Mouse (Mus musculus) intestine, postnatal 0 days (tissue): ENCODE measurements around the gene Frmd4a. TPM values are rescaled to one million over a fixed set of nuclear protein-coding genes. Genes with fewer than 3 reads are reported as not detected.
A peak's percentile ranks its signal among the peaks of the same experiment; 100 is the strongest.

Experiments
- ATAC-seq: fragments of 200-750 bp; cut with Nextera tagmentation; 2 replicates; pipeline ENCODE4 v1.8.0; 2017; ENCODE audit warnings: mild to moderate bottlenecking, moderate TSS enrichment, moderate library complexity
- H3K27ac ChIP-seq: fragments of 300-500 bp; sonication (generic); 2 replicates; pipeline ENCODE4 v1.5.1; 2014; ENCODE audit warnings: mild to moderate bottlenecking, low read depth, low read length, moderate library complexity
- H3K27me3 ChIP-seq: fragments of 300-500 bp; sonication (generic); replicated peaks from 2 replicates; pipeline ENCODE4 v1.6.1; 2014; ENCODE audit warnings: low read length, mixed read lengths; ENCODE audit not compliant: control insufficient read depth, insufficient read depth
- H3K36me3 ChIP-seq: fragments of 300-500 bp; sonication (generic); 2 replicates; pipeline ENCODE4 v1.6.1; 2014; ENCODE audit warnings: mild to moderate bottlenecking, moderate library complexity; ENCODE audit not compliant: control insufficient read depth, insufficient read depth
- H3K4me1 ChIP-seq: fragments of 300-500 bp; sonication (generic); replicated peaks from 2 replicates; pipeline ENCODE4 v1.6.1; 2014; ENCODE audit warnings: antibody characterized with exemption, low read length, mixed read lengths; ENCODE audit not compliant: control insufficient read depth, insufficient read depth
- H3K4me2 ChIP-seq: fragments of 300-500 bp; sonication (generic); replicated peaks from 2 replicates; pipeline ENCODE4 v1.6.1; 2014; ENCODE audit warnings: low read depth, mild to moderate bottlenecking, moderate library complexity
- H3K4me3 ChIP-seq: fragments of 300-500 bp; sonication (generic); 2 replicates; pipeline ENCODE4 v1.5.1; 2014; ENCODE audit warnings: low read depth, low read length
- H3K9ac ChIP-seq: fragments of 300-500 bp; sonication (generic); 2 replicates; pipeline ENCODE4 v1.6.1; 2014; ENCODE audit warnings: mild to moderate bottlenecking, low read depth, low read length
- H3K9me3 ChIP-seq: fragments of 300-500 bp; sonication (generic); 2 replicates; pipeline ENCODE4 v1.6.1; 2016; ENCODE audit warnings: mixed run types; ENCODE audit not compliant: control insufficient read depth
- CTCF ChIP-seq: sonication (generic); IDR thresholded peaks from 2 replicates; pipeline ENCODE4 v1.5.1; 2016; ENCODE audit warnings: low read depth, mild to moderate bottlenecking, control low read depth, antibody characterized with exemption, moderate library complexity
- WGBS: fragments of 180-500 bp; shearing (Covaris S2); extraction: QIAGEN DNeasy Blood & Tissue Kit; methylation state at CpG from one replicate; pipeline ENCODE4 v1.1.7; 2014; 5-methylcytosine and 5-hydroxymethylcytosine counted together
- polyA plus RNA-seq: library from polyadenylated mRNA; unstranded; fragments of >200 nt; fragmentation: Nextera tagmentation; extraction: Ambion mirVana; gene quantifications from 2 replicates; pipeline ENCODE4 v1.2.1, GENCODE M21; 2015

Gene Frmd4a
- polyA plus RNA-seq, 1 experiment from 2014 or later, result 4.5 TPM

DNA sequence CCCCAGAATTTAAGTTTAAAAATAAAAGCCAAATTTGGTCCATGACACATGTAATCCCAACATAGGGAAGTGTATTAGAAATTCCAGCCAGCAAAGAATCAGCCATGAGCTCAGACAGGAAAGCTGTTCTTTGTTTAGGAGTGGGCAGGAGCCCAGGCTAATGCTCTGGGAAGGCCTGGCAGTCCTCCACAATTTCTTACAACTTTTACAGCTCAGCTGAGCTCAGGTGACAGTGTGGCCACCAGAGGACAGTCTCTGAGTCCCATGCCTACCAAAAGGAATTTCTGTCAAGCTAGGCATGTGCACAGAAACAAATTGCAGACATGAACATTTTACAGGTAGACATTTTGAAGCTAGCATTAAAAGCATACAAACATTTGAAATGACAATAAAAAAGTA is 457.0 kb downstream of the Frmd4a start:
- no peaks in the 10 kb centered on the region for H3K4me1 ChIP-seq
- no peak overlapping the region for H3K4me2 ChIP-seq
- H3K27ac ChIP-seq, result no peak overlapping the region
- no peak overlapping the region for H3K4me3 ChIP-seq
- no peaks in the 10 kb centered on the region for H3K36me3 ChIP-seq
- H3K9me3 ChIP-seq, result no peaks in the 10 kb centered on the region
- no peak overlapping the region for H3K9ac ChIP-seq
- no peaks in the 10 kb centered on the region for H3K27me3 ChIP-seq
- ATAC-seq, result no peak
- peak; percentile 42 for TF ChIP-seq CTCF

DNA sequence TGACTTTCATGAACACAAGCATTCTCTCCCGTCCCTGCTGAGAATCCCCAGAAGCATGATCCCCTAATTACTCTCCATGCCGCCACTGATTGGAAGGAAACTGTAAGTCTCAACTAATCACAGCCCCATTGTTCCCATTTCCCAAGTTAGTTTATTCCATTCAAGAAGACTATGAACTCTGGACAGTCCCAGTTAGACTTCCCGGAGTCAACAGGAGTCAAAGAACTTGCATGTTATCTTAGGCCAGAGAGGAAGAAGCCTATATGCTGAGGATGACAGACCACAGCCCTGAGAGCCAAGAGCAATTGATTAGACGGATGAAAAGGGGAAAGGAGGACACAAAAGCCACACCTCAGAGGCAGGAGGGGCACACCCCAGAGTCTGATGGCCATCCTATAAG is 458.5 kb downstream of the Frmd4a start:
- Histone ChIP-seq H3K27ac (no peak overlapping the region), H3K9me3 (no peaks in the 10 kb centered on the region), H3K36me3 (no peaks in the 10 kb centered on the region), H3K27me3 (no peaks in the 10 kb centered on the region), H3K9ac (no peak overlapping the region), H3K4me3 (no peak overlapping the region), H3K4me2 (no peak overlapping the region), H3K4me1 (no peaks in the 10 kb centered on the region)
- no peak for ATAC-seq
- TF ChIP-seq CTCF, result no peak
- 60% methylated on average over 4 of the region's 4 CpGs for WGBS

DNA sequence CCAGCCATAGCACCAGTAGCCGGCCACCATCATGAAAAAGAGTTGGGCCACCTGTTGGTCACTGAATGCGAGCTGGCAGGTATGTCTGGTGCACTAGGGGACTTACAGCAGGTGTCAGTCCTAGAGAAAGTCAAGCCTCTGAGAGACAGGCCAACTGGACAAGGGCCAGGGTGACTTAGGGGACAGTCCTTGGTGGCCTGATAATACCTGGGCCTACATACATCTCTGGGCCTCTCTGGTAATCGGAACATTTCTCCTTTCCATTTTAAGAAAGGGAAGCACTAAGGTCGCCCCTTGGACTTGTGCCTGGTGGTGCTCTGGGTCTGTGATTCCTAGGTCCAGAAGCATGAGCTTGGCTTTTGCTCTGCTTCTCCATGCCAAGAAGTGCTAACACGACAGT is 459.1 kb downstream of the Frmd4a start:
- H3K27ac ChIP-seq, result no peak overlapping the region
- no peak overlapping the region for H3K4me3 ChIP-seq
- H3K27me3 ChIP-seq, result no peaks in the 10 kb centered on the region
- H3K4me1 ChIP-seq, result no peaks in the 10 kb centered on the region
- no peaks in the 10 kb centered on the region for H3K9me3 ChIP-seq
- no peak for ATAC-seq
- no peak overlapping the region for H3K9ac ChIP-seq
- no peaks in the 10 kb centered on the region for H3K36me3 ChIP-seq
- no peak overlapping the region for H3K4me2 ChIP-seq
- TF ChIP-seq CTCF, result no peak
- WGBS, result 84% methylated on average over 5 of the region's 5 CpGs

DNA sequence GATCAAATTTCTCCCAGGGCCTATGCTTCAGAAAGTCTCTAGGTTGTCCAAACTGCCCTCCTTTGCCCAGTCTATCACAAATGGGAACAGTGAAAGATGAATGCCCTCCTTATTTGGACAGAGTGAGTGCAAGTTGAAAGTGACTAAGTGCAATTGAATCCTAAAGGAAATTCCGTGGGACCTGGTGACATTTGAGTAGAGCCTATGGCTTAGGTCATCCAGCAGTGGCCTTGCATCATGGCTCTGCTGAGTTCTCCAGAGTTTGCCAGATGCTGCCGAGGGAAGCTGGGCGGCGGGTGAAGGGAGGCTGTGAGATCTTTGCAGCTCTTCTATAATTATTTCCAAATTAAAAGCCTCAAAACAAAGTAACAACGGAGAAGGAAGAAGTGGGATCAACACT is 459.8 kb downstream of the Frmd4a start:
- WGBS, result 73% methylated on average over 5 of the region's 5 CpGs
- no peak for ATAC-seq
- no peak for TF ChIP-seq CTCF
- H3K4me1 ChIP-seq, result no peaks in the 10 kb centered on the region
- H3K36me3 ChIP-seq, result no peaks in the 10 kb centered on the region
- H3K27me3 ChIP-seq, result no peaks in the 10 kb centered on the region
- H3K9me3 ChIP-seq, result no peaks in the 10 kb centered on the region
- no peak overlapping the region for H3K4me3 ChIP-seq
- H3K9ac ChIP-seq, result no peak overlapping the region
- H3K4me2 ChIP-seq, result no peak overlapping the region
- no peak overlapping the region for H3K27ac ChIP-seq

DNA sequence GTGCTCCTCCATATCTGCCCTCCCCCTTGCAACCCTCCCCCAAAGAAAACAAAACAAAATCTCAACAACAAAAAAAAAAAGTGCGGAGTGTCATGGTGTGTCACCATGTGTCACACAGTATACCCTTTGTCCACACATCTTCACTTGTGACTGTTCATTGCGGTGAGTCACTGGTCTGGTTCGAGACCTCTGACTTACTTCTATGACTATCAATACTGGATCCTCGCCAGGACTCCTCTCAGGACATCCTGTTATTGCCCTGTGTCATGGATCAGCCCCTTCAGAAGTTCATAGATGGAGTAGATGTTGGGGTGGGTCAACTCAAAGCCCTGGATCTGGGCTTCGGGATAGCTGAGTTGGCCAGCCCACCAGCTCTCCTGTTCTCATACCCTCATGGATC is 462.7 kb downstream of the Frmd4a start:
- Histone ChIP-seq H3K36me3 (no peaks in the 10 kb centered on the region), H3K9me3 (no peaks in the 10 kb centered on the region), H3K4me1 (no peaks in the 10 kb centered on the region), H3K27me3 (no peaks in the 10 kb centered on the region), H3K27ac (no peak overlapping the region), H3K4me3 (no peak overlapping the region), H3K4me2 (no peak overlapping the region), H3K9ac (no peak overlapping the region)
- 71% methylated on average over 5 of the region's 5 CpGs for WGBS
- no peak for TF ChIP-seq CTCF
- no peak for ATAC-seq

DNA sequence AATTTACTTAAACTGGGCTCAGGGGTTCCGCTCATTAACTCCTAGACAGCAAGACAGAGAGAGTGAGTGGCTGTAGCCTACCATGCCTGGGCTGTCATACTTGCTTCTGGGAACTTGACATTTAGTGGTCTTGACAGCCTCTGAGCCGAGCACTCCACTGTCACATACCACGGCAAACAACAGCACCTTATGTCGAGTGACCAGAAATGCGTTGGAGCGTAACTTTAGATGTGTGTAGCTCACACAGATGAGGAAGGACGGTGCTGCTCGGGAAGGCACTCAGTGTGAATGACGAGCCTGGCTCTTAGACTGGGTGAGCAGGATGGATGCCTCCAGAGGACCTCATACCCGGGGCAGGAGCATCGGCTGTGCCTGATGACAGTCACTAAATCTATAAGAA is 463.6 kb downstream of the Frmd4a start:
- no peaks in the 10 kb centered on the region for H3K27me3 ChIP-seq
- no peaks in the 10 kb centered on the region for H3K36me3 ChIP-seq
- H3K9me3 ChIP-seq, result no peaks in the 10 kb centered on the region
- ATAC-seq, result no peak
- WGBS, result 86% methylated on average over 11 of the region's 11 CpGs
- no peaks in the 10 kb centered on the region for H3K4me1 ChIP-seq
- TF ChIP-seq CTCF, result no peak
- no peak overlapping the region for H3K9ac ChIP-seq
- no peak overlapping the region for H3K27ac ChIP-seq
- H3K4me3 ChIP-seq, result no peak overlapping the region
- H3K4me2 ChIP-seq, result no peak overlapping the region

DNA sequence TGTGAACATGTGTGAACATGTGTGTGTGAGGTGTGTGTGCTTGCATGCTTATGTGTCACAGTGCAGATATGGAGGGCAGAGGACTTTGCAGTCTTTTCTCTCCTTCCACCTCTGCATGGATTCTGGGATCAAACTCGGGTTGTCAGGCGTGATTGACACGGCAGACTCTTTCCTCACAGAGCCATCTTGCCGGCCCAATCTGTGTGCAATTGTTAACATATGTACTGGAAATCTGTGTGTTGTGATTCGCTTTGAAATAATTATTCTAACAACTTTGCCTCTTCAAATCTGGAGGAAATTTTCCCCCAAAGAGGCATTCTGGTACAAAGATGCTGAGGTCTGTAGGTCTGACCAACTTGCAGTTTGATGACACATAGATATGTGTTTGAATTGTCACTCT is 468.7 kb downstream of the Frmd4a start:
- Histone ChIP-seq H3K4me3 (no peak overlapping the region), H3K9me3 (no peaks in the 10 kb centered on the region), H3K36me3 (no peaks in the 10 kb centered on the region), H3K27me3 (no peaks in the 10 kb centered on the region), H3K4me2 (no peak overlapping the region), H3K4me1 (no peaks in the 10 kb centered on the region), H3K27ac (no peak overlapping the region), H3K9ac (no peak overlapping the region)
- no peak for TF ChIP-seq CTCF
- 95% methylated on average over 5 of the region's 5 CpGs for WGBS
- ATAC-seq, result no peak
